Mouse (Mus musculus) mouse trophoblast stem cell (cell line): ENCODE measurements around the gene N4bp2l2.
"Not testable (repeated sequence)": the region's sequence is repeated elsewhere in the genome, so short reads cannot be mapped to it uniquely, and the experiment has no call there.

Experiments
- in situ Hi-C, 2 experiments: fragments of 300-500 bp; cut with MseI, MboI; formaldehyde crosslinking; loops; 2 replicates in 1 of 2; 3 replicates in 1 of 2; pipeline ENCODE4 v1.15.1; 2025

The N4bp2l2 gene

DNA sequence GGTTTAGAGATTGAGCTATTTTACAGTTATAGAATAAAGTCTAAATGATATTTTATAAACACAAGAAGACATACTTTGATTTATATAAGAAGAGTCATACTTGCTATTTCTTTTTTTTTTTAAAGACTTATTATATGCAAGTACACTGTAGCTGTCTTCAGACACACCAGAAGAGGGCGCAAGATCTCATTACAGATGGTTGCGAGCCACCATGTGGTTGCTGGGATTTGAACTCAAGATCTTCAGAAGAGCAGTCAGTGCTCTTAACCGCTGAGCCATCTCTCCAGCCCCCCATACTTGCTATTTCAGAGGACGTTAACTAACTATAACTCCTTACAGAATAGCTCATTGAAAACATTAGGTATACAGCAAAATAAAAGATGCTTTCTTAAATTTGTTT lies 22.6 kb downstream of the N4bp2l2 start:
- in situ Hi-C loops: not testable (repeated sequence)

DNA sequence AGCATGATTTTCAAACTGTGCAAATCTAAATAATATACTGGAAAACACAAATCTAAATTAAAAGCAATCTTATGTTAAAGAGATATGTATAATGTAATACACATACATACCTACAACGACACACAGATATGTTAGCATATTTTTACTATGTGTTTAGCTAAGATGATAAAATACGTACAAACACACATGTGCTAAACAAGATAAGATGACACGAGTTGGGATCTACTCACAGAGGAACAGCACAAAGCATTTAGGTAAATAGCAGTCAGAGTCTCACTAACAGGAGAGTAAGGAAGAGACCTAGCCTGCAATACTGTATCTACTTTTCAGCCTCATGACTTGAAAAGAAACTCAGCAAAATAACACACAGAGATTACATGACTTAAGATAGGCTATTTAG lies 24.5 kb downstream of the N4bp2l2 start:
- in situ Hi-C loops: no loop called here

DNA sequence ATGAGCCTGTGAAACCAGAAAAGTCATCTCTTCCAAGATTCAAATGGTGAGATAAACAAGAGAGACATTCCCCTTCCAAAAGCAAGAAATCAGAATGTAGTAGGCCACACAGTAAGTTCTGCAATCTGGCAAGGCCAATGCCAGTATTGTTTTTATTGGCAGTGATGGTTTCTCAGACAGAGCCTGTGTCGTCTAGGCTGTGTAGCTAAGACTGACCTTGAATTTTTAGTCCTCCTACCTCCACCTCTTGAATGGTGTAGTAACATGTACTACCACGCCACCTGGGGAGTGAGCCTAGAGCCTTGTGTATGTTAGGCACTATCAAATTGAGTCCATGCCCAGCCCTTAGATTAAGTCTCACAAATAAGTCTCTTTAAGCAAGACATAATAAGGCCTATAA lies 36.3 kb downstream of the N4bp2l2 start:
- in situ Hi-C loops: no loop called here

DNA sequence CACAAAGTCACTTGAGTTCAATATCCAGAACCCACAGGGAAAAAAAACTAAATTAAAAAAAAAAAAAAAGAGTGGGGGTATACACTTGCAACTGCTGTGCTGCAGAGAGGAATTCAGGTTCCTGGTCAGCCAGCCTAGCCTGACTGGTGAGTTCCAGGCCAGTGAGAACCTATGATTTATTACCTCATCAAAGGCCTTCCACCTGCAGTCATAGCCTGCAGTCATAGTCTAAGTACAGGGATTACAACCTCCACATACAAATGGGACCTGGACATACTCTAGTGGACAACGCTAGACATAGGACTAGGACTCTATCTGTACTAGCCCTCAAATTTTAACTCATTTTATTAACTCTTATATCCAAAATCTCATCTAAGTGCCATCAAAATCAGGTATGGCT lies 36.7 kb downstream of the N4bp2l2 start:
- in situ Hi-C loops: no loop called here

DNA sequence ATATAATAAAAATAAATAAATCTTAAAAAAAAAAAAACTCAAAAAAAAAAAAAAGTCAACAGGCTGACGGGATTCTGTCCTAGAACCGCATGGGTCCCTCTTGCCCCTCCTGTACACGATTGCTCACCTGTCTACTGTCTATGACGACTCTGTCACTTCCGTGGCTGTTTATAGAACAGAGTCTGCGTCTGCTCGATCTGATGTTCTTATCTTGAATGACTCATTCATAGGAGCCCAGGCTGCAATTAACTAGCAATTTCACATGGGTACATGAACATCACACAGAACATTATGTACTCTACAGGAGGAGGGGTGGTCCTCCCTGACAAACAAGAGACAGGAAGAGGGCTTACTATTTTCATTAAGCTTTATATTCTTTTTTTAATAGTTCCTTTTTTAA lies 40.5 kb downstream of the N4bp2l2 start:
- in situ Hi-C loops: no loop called here

DNA sequence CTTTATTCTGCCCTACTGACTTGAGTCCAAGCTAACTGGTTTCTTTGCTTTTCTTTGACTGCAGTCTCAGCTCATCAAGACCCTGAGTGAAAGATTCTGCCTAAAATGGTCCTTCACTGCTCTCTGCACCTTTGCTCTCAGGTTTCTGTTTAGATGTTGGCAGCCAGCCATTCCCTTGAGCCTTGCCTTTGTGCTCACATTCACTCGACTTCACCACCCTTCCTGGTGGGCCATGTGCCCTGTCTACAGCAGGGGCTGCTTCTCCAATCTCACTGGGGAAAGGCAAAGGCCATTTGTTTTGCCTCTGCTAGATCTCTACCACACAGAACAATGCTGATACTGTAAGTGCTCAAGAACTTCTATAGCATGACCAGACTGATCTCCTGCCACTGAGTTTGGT lies 43.2 kb downstream of the N4bp2l2 start:
- in situ Hi-C loops: no loop called here

DNA sequence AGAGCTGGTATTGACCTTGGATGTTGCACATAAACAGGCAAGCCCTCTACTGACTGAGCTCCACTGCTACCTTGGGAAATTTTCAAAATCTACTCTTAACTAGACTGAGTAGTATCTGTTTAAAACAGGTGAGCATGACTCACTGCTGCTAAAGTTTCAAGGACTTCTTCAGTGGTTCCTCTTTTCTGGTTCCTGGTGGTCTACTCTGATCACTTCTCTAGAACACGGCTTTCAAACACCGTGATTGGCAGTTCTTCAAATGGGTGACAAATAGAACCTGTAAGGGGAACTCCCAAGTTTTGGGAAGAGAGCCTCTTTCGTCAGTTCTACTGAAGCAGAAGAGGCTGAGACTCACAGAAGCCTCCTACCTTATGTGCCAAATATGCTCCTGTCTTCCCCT lies 44.4 kb downstream of the N4bp2l2 start:
- in situ Hi-C loops: no loop called here

DNA sequence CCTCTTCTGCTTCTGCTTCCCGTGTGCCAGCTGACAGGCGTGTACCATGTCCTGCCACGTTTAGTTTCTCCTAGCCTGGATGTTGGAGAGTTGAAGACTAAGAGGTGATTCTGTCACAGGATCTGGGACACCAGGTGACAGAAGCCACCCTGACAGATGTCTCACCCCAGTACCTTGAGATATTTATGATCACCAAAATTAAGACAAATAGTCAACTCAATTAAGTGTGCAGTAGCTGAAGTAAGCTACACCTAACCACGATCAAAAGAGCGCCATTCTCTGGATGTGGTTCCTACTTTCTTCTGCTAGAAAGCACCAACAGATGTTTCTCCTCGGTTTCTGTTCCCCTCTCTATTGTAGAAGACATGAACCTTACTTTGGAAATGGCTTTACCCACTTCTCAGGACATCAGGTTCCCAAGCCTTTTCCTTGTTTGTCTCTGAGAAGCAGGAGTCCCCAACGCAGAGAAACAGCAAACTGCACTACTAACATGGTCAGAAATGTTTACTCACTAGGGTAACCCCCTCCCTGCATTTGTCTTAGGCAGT lies 45.3 kb downstream of the N4bp2l2 start:
- in situ Hi-C loops: no loop called here

DNA sequence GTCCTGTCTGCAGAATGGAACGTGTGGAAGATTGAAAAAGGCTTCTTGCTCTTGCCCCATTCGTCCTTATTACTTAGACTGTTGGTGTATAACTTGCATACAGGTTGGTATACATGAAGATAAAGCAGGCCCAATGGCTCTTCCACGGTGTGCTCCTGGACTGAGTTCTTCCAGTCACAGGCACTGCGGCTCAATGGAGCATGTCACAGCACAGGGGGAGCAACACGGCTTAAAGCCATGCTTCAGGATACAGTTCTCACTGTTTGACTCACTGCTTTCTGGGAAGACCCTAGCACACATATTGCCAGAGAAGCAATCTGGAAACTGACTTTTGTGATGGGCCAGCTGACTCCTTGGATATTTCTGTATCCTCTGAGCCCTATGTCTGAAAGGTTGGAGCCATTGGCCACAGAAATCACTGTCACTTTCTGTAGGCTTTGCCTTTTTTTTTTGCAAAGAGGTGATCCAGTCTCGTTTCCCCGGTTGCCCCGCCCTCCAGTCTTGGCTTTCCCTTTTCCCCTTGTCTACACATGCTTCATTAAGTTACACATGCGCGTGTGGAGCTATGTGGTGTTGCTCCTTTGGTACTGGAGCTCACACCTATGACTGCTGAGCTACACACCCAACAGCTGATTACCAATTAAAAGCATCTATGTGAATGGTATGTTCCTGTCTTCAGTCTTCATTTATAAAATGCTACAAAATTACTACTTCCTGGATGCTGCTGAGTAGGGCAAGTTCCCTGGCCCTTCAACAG lies 47.2 kb downstream of the N4bp2l2 start:
- in situ Hi-C loops: no loop called here

DNA sequence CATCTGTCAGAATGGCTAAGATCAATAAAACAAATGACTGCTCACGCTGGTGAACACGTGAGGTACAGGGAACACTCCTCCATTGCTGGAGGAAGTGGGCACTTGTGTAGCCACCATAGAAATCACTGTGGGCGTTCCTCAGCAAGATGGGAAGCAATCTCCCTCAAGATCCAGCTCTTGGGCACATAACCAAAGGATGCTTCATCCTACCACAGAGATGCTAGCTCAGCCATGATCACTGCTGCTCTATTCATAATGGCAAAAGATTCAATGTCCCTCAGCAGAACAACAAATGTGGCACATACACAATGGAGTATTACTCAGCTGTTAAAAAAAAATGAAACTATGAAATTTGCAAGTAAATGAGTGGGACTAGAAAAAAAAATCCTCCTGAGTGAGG lies 49.3 kb downstream of the N4bp2l2 start:
- in situ Hi-C loops: no loop called here

DNA sequence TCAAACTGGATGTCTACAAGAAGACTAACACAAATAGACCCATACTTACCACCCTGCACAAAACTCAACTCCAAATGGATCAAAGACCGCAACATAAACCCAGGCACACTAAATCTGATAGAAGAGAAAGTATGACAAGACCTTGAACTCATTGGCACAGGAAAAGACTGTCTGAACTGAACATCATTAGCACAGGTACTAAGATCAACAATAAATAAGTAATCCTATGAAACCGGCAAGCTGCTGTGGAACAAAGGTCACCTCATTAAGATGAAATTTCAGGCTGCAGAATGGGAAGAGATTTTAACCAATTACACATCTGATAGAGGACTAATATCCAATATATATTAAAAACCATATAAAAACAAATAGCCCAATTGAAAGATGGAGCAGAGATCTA lies 49.8 kb downstream of the N4bp2l2 start:
- in situ Hi-C loops: no loop called here

DNA sequence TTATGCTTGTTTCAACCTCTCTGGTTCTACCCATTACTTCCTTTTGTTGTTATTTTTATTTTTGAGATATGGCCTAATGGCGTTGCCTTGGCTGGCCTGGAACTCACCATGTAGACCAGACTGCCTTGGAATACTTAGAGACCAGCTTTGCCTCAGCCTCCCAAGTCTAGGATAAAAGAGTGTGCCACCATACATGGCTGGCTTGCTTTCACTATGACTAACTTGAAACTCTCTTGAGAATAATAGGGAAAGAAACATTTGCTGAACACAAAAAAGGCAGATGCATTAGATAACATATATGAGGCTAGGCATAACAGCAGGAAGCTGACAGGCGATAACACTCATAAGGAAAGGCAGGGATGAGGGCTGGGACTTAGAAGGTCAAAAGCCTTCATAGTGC lies 51.9 kb downstream of the N4bp2l2 start:
- in situ Hi-C loops: no loop called here

DNA sequence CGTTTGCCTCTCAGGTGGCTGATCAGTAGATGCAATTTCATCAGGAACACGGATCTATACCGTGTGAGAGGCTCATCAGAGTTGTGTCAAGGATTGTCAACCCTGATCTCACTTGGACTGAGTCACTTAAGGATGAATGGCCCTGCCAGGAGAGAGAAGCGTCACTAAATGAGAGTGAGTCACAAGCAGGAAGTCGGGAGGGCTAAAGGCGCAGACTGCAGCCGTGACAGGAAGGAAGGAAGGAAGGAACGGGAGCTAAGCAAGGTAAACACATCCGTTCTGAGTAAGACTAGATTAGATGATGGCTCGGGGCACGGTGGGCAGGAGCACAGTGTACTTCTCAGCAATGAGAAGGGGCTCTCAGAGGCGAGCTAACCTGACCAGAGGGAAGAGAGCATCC lies 54.3 kb downstream of the N4bp2l2 start:
- in situ Hi-C loops: no loop called here

DNA sequence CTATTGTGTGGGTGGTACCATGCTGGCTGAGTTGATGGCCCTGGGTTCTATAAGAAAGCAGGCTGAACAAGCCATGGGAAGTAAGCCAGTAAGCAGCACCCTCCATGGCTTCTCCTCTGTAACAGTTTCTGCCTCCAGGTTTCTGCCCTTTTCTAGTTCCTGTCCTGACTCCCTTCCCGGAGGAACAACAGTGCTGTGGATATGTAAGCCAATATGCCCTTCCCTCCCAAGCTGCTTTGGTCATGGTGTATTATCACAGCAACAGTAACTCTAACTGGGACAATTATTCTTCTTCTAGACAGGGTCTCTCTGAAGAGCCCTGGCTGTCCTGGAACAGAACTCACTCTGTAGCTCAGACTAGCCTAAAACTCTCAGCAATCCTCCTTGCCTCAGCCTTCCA lies 54.8 kb downstream of the N4bp2l2 start:
- in situ Hi-C loops: no loop called here

DNA sequence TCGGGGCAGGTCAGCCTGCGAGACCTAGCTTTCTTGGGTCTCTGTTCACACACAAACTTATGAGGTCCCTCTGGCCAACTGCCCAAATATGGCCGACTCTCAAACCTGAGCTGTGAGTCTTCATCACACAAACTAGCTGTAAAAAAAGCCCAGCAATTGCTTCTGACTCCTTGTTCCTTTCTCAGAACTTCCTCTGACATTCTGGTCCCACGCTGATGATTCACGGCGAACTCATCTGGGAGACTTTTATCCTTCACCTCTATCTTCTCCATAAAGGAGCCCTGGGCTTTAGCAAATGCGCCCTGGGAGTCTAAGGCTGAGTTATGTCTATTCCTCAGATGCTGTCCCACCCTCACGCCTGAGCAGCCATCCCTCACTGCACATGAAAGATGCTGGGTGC lies 58.4 kb downstream of the N4bp2l2 start:
- in situ Hi-C loops: no loop called here

DNA sequence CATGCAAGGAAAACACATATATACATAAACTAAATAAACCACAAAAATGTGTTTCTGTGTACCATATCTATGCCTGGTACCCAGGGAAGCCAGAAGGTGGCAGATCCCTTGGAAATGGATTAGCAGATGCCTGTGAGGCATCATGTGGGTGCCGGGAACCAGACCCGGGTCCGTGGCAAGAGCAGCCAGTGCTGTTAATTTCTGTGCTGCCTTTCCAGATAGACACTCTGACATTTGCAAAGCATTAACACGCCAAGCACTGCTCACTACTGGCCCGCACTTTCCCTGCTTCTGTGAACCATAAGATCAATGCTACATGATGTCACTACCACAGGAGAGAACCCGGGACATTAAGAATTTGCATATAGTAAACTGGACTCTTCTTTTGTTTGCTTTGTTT lies 59.9 kb downstream of the N4bp2l2 start:
- in situ Hi-C loops: no loop called here

DNA sequence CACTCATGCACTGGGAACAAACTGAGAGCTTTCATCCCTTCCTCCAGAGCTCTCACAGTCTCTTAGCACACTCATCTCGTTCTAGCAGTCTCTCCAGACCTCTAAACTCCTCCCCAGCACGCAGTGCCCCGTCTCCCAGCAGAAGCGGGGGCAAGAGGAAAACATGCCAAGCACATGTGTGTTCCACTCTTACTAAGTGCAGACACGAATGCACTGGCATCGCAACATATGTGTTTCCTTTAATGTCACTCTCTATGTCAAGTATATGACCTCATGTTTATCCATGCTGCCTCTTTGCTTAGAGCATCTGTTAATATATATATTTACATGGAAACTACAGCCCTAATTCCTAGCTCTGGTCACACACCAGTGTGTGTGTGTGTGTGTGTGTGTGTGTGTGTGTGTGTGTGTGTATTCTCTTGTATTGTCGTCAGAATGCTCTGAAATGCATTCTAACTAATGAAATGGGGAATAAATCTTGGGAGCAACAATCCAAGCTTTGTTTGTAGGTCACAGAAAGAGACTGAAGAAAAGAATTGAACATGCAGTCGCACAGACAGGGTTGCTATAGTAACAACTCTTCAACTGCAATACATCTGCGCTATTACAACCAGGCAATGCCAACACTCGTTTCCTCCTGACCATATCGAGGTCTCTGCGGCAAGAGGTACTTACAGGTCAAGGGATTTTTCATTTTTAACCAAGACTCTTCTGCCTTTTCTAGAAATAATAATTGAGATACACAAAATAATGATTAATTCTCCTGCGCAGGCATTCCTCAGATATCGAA lies 64.3 kb downstream of the N4bp2l2 start:
- in situ Hi-C loops: no loop called here

DNA sequence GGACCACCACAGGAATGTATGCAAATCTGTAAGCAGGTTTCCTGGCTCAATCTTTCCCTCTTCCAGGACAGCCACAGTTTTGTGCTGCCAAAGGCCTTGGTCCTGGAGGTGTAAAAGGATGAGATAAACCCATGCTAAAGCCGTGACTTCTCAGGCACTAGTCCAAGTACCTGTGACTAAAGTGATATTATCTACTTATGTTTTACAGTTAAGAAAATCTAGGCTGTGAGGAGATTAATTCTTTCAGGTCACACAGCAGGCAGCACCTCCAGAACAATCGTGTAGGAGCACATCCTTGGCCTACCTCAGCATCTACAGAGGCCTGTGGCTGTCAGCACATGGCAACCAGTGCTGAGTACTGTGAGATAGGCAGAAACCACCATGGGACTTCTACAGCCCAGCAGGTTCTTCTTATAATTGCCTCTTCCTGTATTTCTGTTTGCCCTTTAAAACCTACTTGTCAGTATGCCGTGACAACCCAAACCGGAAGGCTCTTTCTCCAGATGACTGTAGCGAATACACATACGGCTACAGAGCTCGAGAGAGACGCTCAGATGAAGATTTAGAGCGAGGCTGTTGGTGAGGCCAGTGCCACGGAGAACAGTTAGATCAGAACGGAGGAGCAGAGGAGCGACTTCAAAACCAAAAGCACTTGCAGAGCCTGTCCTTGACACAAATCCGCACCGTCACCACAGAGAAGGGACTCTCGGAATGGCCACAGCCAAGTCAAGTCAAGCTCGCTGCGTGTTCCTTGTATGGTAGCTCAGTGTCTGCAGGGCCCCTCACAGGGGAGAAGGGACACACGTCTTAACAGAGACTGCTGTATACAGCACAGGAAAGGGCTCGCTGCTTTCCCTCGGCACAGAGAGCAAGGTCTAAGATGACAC lies 65.2 kb downstream of the N4bp2l2 start:
- in situ Hi-C loops: no loop called here

DNA sequence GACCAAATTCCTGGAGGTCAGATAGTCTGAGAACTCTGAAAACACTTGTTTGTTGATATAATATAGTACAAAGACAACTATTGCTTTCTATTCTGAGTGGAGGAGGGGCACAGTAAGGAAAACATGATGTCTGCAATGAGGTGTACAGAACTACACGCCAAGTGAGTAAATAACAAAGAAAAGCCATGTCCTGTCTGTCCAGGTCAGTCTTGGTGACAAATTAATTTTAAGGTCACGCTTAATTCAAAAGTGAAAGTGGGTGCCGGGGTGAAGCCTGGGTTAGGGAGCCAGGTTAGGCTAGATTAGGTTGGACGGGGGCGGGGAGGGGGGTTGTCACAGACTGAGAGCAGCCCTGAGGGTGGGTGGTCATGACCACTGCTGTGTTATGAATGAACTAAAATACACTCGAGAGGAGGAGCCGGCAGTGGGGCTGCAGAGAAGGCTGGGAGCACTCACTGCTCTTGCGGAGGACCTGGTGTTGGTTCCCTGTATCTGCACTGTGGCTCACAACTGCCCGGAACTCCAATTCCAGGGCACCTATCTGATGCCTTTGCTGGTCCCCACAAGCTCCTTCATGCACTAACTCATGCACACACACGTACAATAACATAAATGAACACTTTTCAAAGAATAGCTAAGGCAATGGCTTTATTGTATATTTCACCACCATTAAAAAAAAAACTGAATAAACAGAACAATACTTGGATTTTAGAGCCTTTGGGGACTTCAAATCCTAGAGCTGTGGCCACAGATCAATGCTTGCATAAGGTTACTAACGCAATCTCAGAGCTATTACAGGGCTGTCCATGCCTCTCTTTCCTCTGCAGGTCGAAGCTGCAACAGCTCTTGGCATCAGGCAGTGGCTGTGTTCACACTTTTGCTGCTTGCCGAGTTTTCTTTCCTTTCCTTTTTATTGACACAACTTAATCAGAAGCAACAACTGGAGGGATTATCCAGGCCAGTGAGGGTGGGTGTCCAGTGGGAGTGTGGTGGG lies 66.4 kb downstream of the N4bp2l2 start:
- in situ Hi-C loops: no loop called here

DNA sequence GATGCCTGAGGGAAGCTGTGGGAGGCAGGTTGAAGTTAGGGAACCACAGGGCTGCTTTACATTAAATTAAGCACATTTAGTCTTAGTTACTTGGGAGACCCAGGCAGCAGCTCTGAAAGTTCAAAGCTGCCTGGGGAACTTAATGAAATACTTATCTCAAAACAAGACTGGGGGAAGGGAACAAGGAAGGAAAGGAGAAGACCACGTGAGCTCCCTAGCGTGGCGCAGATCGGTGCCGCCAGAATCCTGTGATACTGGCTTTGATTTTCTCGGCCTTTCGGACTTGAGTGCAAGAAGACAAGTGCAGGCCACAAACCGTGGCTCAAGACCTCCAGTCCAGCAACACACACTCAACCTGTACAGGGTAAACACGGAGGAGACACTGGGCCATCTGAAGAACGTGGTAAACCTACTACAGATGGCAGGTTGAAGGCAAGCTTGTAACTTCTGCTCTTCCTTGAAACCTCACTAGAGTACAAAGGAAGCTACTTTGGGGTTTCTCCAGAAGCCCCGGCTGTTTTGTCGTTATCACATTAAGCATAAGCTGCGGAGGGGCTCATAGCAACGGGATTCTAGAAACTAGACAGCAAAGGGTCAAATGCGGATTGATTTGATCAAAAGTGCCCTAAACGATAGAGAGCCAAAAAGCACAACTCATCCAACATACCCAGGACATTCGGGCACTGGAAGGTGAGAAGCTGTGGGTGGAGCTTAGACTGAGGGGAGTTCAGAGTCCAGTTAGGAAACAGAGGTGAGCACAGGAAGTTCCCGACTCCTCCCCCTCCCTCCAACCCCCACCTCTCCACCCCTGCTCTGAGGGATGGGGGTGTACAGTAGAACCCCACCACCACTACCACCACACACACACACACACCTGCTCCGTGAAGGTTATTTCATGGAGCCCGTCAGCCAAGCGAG lies 67.5 kb downstream of the N4bp2l2 start:
- in situ Hi-C loops: no loop called here
